Mouse (Mus musculus) common myeloid progenitor, adult 5-6 weeks (primary cell): ENCODE data around the gene Stox2. TPM values are rescaled to one million over a fixed set of nuclear protein-coding genes. Genes with fewer than 3 reads are reported as not detected.

Experiments
- ATAC-seq: replicated peaks from 2 replicates; pipeline ENCODE4 v1.8.0; 2016; ENCODE audit warnings: low read depth, mild to moderate bottlenecking, moderate TSS enrichment, inconsistent platforms; ENCODE audit not compliant: poor library complexity, severe bottlenecking
- total RNA-seq: library from RNA; stranded (forward); fragments of 200-1000, 187-1606 nt; gene quantifications from 2 replicates; pipeline ENCODE4 v1.2.3, GENCODE M21; 2017

Gene Stox2
- total RNA-seq, 1 experiment from 2014 or later = 0.87 TPM

DNA sequence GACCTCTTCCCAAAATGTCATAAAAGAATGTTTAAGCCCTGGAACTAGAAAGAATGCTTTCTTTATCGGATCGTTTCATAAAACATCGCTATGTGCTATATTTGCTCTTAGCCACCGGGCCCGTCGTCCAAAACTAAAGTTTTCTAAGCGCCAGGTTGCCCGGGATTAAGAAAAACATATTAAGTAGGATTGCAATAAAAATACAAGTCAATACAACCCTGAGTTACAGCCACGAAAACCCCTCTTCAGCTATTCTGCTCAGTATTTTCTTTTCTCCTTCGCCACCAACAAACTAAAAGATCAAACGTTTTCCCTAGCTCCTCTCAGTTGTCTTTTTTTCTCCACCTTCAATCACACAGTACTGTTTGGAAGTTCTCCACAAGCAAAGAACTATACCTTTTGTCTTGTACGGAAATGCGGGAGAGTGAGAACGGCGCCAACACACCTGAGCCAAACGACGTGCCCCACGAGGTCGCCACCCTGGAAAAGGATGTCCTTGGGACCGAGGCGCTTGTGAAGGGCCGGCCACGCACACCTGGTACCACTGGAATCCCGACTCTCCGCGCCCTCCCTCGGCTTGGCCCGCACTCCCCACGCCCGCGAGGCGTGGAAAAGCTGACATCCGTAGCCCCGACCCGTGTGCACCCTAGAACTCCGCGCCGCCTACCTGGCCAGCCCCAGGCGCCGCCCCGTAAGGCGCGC, 34.0 kb downstream of the Stox2 start:
- ATAC-seq = no peak

DNA sequence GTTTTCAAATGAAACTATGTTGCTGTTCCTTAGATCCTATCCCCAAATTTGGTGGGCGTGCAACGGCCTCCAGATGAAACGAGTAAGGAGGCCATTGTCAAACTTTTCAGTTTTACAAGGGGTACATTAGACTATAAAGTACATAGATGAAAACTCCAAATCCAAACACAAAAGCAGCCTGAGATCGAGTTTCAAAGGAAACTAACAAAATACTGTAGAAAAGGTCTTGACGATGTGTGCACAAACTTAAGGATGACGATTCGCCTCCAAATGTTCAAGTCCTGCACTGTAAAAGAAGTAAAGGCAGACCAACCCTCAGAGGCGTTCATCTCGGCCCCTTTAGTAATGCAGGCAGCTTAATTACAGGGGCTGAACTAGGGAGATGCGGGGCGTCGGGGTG, 34.8 kb downstream of the Stox2 start:
- ATAC-seq = no peak

DNA sequence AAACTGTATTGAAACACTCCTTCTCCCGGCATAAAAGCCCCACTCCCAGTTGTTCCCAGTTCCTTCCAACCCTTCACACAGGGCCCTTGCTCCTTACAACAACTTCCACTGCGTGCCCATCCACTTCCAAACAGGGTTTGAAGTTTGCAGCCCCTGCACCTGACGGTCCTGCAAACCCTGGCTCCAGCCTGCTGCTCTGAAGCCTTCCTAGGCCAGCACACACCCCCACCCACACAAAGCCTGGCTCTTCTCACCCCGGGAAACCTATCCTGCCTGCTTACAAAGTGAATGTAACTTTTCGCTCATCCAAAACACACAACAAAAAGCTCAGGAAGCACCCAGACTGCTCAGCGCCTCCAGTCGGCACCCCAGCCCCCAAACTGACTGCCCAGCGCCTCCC, 37.1 kb downstream of the Stox2 start:
- no peak for ATAC-seq

DNA sequence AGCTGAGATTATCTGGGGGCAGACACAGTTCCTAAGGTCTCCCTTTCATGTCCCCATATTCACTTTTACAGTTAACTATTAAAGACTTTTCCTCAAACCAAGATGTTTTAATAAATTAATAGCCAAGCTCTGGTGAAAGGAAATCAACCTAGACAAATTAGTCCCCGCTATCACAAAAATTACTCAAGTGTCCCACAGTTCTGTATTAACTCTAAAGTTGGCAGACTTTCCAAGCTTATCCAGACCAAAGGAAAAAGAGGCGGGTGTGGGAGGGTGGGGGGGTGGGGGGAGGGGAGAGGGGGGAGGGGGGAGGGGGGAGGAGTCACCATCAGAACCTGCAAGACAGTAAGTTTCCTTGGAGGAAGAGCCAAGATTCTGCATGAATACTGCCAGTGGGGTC, 41.3 kb downstream of the Stox2 start:
- ATAC-seq = no peak

GRCm38 (mm10) chr8:47392927-47393326, 53.2 kb downstream of the Stox2 start:
- no peak for ATAC-seq

- no peak for ATAC-seq
These were observed 53.9 kb downstream of the Stox2 start for GRCm38 (mm10) chr8:47392290-47392689.

DNA sequence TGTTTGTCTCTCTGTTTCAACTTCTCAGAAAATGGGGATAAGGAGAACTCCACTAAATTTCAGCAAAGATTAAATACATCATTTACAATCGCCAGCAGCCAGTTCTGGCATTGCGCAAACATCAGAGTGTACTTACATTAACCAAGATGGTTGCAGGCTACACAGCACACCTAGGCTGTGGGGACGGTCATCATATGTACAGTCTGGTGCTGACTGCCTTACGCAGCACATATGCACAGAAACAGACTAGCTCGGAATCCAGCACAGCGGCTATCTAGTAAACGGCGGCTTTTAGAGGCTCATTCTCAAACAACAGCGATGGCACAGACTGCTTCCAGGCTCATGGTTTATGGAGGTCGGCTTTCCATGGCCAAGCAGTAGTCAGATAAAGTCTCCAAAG, 54.3 kb downstream of the Stox2 start:
- no peak for ATAC-seq

DNA sequence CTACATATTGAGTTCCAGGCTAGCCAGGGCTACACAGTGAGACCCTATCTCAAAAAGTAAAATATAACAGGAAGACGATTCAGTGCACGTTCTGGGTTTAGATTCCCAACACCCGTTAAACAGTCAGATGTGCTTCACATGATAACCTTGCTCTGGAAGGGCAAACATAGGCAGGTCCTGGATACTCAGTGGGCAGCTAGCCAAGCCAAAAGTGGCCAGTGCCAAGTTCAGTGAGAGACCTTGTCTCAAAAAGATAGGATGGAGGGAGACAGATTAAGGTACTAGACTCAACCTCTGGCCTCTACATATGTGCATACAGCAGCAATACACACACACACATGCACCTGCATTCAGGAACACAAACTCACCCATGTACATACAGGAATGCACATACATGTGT, 56.7 kb downstream of the Stox2 start:
- no peak for ATAC-seq

DNA sequence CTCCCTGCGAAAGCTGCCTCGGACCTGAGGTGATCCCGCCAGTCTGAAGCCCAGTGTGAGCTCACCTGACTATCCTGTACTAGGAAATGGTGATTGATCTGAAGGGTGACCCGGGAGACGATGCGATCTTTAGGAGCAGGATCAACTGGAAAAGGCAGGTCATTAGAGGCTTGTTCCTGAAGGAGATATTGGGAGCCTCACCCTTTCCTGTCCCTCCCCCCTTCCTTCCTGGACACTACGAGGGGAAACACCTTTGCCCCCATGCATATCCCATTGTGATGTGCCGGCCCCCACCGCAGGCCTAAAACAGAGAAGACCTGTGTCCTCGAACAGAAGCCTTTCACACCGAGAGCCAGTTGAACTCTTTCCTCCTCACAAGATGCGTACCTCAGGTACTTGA, 58.0 kb downstream of the Stox2 start:
- no peak for ATAC-seq

- ATAC-seq = no peak
These were observed 60.4 kb downstream of the Stox2 start for GRCm38 (mm10) chr8:47385810-47386209.

DNA sequence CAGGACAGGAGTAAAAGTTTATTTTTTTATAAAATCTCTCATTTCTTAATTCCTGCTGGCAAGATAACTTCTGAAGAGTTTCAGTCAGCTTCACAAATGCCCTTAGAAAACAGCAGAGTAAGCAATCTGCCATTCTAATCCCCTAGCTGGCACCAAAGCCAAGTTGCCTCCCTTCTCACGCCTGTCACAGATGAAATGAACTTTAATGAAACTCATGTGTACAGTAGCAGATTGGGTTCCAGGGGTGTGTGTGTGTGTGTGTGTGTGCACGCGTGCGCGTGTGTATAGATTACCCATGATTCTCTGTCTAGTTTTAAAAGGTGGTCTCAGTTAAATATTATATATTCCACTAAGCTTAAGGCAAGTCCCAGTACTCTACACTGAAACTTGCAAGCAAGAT, 62.0 kb downstream of the Stox2 start:
- ATAC-seq = no peak

DNA sequence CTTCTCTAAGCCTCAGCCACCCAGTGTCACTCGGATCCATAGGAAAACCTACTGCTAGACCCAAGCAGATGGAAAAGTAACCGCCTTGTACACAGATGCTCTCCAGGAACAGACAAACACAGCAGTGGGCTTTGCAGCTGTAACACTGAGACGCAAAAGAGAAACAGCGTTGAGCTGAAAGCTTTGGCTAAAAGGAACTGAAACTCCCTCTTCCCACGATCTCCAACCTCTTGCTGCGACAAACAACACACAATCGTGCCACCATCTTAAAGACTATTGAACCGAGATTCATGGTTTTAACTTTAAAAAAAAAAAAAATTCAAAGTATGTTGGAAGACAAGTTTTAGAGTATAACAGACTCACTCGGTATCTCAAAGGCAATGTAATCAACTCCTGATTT, 62.5 kb downstream of the Stox2 start:
- ATAC-seq = 0 out of 2 replicates have a peak, but pooled peaks have one; percentile 22

- no peak for ATAC-seq
These were observed 64.9 kb downstream of the Stox2 start for GRCm38 (mm10) chr8:47381216-47381615.

- ATAC-seq = no peak
These were observed 65.4 kb downstream of the Stox2 start for GRCm38 (mm10) chr8:47380725-47381124.

DNA sequence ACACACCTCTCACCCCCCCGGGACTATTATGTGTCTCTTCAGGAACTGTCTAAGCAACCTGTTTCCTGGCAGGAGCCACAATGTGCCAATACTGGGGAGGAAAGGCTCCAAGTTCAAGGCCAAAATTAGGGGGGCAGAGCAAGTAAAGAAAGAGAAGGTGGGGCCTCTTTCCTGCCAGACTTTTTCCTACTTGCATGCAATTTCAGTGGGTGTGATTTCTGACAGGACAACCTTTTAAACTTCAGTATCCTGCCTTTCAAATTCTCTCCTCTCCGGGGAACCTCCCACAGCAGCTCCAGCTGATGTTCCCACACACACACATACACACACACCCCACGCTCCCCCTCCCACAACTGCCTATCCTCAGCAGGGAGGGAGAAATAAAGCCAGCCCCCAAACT, 66.1 kb downstream of the Stox2 start:
- ATAC-seq = no peak

DNA sequence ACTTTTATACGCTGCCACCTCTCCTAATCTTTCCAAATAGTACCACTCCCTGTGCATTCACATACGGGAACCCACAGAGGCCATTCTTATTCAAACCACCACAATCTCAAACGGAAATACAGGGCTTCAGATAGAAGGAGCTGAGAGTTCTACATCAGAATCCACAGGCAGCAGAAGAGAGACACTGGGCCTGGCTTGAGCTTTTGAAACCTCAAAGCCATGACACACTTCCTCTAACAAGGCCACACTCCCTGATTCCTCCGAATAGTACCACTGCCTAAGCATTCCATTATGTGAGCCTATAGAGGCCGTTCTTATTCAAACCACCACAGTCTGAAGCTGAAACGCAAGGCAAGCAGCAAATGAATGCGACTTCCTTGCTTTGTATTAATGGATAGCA, 69.5 kb downstream of the Stox2 start:
- no peak for ATAC-seq

- ATAC-seq = peak; percentile 69
These were observed 72.4 kb downstream of the Stox2 start for GRCm38 (mm10) chr8:47373757-47374156.

DNA sequence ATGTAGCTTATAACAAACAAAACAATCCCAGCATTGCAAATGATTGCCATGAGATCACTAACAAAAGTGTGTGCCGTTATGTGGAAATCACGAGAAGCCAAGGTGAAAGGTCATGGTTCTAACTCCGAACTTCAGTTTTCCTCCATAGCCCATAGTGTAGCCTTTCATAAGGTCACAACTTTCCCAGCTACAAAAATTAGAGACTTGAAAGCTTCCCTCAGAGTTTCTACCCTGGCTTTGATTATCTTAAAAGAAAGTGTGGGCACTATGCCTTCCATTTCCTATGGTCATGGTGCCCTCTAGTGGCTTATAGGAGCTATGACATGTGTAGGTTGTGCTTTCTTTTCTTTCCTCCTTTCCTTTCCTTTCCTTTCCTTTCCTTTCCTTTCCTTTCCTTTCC, 74.6 kb downstream of the Stox2 start:
- ATAC-seq = peak; percentile 62

DNA sequence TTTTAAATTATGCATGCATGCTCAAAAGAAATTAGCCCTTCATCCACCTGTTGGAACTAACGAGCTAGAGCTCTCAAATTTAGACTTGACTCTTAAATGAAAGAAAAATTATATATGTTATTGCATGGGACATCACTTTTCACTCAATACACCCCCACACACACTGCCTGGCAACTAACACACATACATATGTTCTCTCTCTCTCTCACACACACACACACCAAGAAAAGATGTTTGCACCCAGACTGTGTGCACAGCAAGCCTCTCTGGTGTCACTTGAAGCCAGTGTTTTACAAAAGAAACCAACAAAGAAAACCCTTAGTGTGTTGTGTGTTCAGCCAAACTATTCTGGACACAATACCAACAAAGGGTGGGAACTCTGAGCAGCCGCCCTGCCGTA, 75.1 kb downstream of the Stox2 start:
- ATAC-seq = no peak

GRCm38 (mm10) chr8:47370421-47371080, 75.6 kb downstream of the Stox2 start:
- peak; percentile 80 for ATAC-seq

DNA sequence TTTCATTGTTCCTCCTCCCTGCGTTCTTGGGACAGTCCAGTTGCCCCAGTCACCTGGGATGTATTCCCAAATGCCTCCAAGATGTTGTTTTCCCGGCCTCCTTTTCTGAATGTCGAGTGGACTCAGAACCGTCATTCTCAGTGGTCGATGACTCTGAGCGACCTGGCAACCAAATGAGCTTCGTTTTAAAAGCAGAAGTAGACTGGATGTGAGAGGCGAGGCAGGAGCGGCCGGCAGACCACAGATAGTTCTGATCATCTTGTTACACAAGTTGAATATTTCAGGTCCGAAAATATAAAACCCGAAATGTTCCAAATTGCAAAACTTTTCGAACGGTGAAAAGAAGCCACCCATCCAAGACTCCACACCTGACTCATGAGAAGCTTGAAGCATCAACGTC, 76.2 kb downstream of the Stox2 start:
- ATAC-seq = peak; percentile 42; the same call in 1 of the 2 replicates
